In genomic region chr13:56072268-56072607, GRCm38 (mm10) we compare ENCODE assay signal across 11 mouse cellular contexts.
DNase-seq lines count a peak whose midpoint lies in the region; ATAC-seq and TF ChIP-seq lines count a peak whose summit lies in the region.
"Had no signal": no experiment of that assay in that cellular context is flagged by ENCODE, and none has a peak within 500 bp of the region (broad histone marks: within the 10 kb centered on the region; RNA-seq: fewer than 3 reads in every experiment).

No protein-coding gene starts in this region.

- 43% methylated on average over 4 of the region's 4 CpGs for WGBS in heart, adult 2 months
- 51% methylated on average over 4 of the region's 4 CpGs for WGBS in heart, embryonic 11.5 days (ENCODE audit: insufficient replicate concordance)
- 45% methylated on average over 4 of the region's 4 CpGs for WGBS in lung, embryonic 16.5 days
- 69% methylated on average over 4 of the region's 4 CpGs for WGBS in liver, postnatal 0 days (ENCODE audit: insufficient replicate concordance)

- H3K4me1 ChIP-seq in heart, adult 2 months (ENCODE audit: control insufficient read depth, insufficient read depth, low read length), result no peaks in the 10 kb centered on the region
- H3K4me1 ChIP-seq in heart, embryonic 11.5 days (ENCODE audit: control insufficient read depth, insufficient read depth, low read length), result peaks cover 4% of the 10 kb centered on the region; the same call in 1 of the 2 replicates
- H3K4me1 ChIP-seq in lung, embryonic 16.5 days (replicated peaks; ENCODE audit: control insufficient read depth, insufficient read depth, low read length), result no peaks in the 10 kb centered on the region
- H3K4me1 ChIP-seq in liver, postnatal 0 days (ENCODE audit: insufficient read depth), result no peaks in the 10 kb centered on the region

- no peak for TF ChIP-seq EP300 in heart, adult 2 months (IDR thresholded peaks at IDR 0.05; ENCODE audit: insufficient read depth, low read depth, low read length)
- TF ChIP-seq EP300 in liver, postnatal 0 days (IDR thresholded peaks at IDR 0.05; ENCODE audit: low read depth), result no peak

- H3K4me2 ChIP-seq in heart, embryonic 11.5 days, result no peak overlapping the region
- H3K4me2 ChIP-seq in lung, embryonic 16.5 days (ENCODE audit: low read depth, low read length), result no peak overlapping the region
- no peak overlapping the region for H3K4me2 ChIP-seq in liver, postnatal 0 days (ENCODE audit: low read depth, low read length)

- H3K9ac ChIP-seq in heart, adult 2 months (ENCODE audit: low read depth, low read length), result no peak overlapping the region
- H3K9ac ChIP-seq in heart, embryonic 11.5 days (ENCODE audit: low read depth, low read length), result no peak overlapping the region
- no peak overlapping the region for H3K9ac ChIP-seq in lung, embryonic 16.5 days (ENCODE audit: low read length)
- no peak overlapping the region for H3K9ac ChIP-seq in liver, postnatal 0 days (replicated peaks)

- no peak for TF ChIP-seq POLR2A in heart, adult 2 months (IDR thresholded peaks at IDR 0.05; ENCODE audit: insufficient read depth, low read depth, low read length)

- intact Hi-C loops in heart, adult 2 months (cut with DNase I), result loop anchor here (5.0 kb wide), 1 partner anchor 80 kb away; no protein-coding TSS in a partner anchor

- no peaks in the 10 kb centered on the region for H3K27me3 ChIP-seq in heart, adult 2 months (ENCODE audit: control insufficient read depth, insufficient read depth, low read length)
- no peaks in the 10 kb centered on the region for H3K27me3 ChIP-seq in heart, embryonic 11.5 days (ENCODE audit: control insufficient read depth, insufficient read depth, low read length)
- no peaks in the 10 kb centered on the region for H3K27me3 ChIP-seq in lung, embryonic 16.5 days (ENCODE audit: control insufficient read depth, insufficient read depth, low read depth, low read length)
- H3K27me3 ChIP-seq in liver, postnatal 0 days (ENCODE audit: insufficient read depth, low read length), result no peaks in the 10 kb centered on the region
- H3K27me3 ChIP-seq: megakaryocyte, embryonic 14.5 days had no signal

- DNase-seq in heart, adult 2 months, result no peak
- DNase-seq in lung, adult 18-20 months, result no peak
- peak; percentile 68 for DNase-seq in MN1 (ENCODE audit: low spot score)
- no peak for DNase-seq in liver, postnatal 0 days
- no peak for DNase-seq in cerebellum, adult 9-11 months
- no peak for DNase-seq in adrenal gland, adult 8-10 months
- DNase-seq: gastrocnemius, postnatal 25 days; kidney, postnatal 10 days had no signal

- no peak overlapping the region for H3K27ac ChIP-seq in heart, adult 2 months
- no peak overlapping the region for H3K27ac ChIP-seq in heart, embryonic 11.5 days (ENCODE audit: low read depth, low read length)
- H3K27ac ChIP-seq in lung, embryonic 16.5 days (ENCODE audit: low read length), result no peak overlapping the region
- H3K27ac ChIP-seq in liver, postnatal 0 days (ENCODE audit: low read depth), result no peak overlapping the region

- no peak overlapping the region for H3K4me3 ChIP-seq in heart, adult 2 months
- no peak overlapping the region for H3K4me3 ChIP-seq in heart, embryonic 11.5 days (ENCODE audit: low read depth, low read length)
- H3K4me3 ChIP-seq in lung, embryonic 16.5 days (ENCODE audit: low read length), result no peak overlapping the region
- H3K4me3 ChIP-seq in liver, postnatal 0 days (ENCODE audit: low read depth, low read length), result no peak overlapping the region
- H3K4me3 ChIP-seq: megakaryocyte, embryonic 14.5 days had no signal

- no peak for ATAC-seq in heart, embryonic 11.5 days (replicated peaks; ENCODE audit: insufficient number of reproducible peaks, low FRiP score, low TSS enrichment)
- peak; percentile 20; the same call in 1 of the 2 replicates for ATAC-seq in lung, embryonic 16.5 days (ENCODE audit: low read depth)
- no peak for ATAC-seq in liver, postnatal 0 days

- H3K9me3 ChIP-seq in heart, embryonic 11.5 days (replicated peaks; ENCODE audit: control insufficient read depth, low read length), result no peaks in the 10 kb centered on the region
- H3K9me3 ChIP-seq in lung, embryonic 16.5 days (ENCODE audit: control insufficient read depth, low read length), result no peaks in the 10 kb centered on the region
- H3K9me3 ChIP-seq in liver, postnatal 0 days (ENCODE audit: low read length), result no peaks in the 10 kb centered on the region
- H3K9me3 ChIP-seq: megakaryocyte, embryonic 14.5 days had no signal

- H3K36me3 ChIP-seq in heart, adult 2 months (ENCODE audit: control insufficient read depth, insufficient read depth, low read length), result no peaks in the 10 kb centered on the region
- H3K36me3 ChIP-seq in heart, embryonic 11.5 days (ENCODE audit: control insufficient read depth, insufficient read depth, low read length), result peaks cover 17% of the 10 kb centered on the region
- H3K36me3 ChIP-seq in lung, embryonic 16.5 days (ENCODE audit: control insufficient read depth, insufficient read depth, low read length), result peaks cover 14% of the 10 kb centered on the region; the same call in 1 of the 2 replicates
- H3K36me3 ChIP-seq in liver, postnatal 0 days (replicated peaks; ENCODE audit: insufficient read depth, low read length), result peaks cover 57% of the 10 kb centered on the region

- peak; percentile 55 for TF ChIP-seq CTCF in heart, adult 2 months (IDR thresholded peaks at IDR 0.05)
- TF ChIP-seq CTCF in liver, postnatal 0 days (IDR thresholded peaks at IDR 0.05; ENCODE audit: low read depth), result peak; percentile 41; the same call in 1 of the 2 replicates

- H3K79me2 ChIP-seq in heart, adult 2 months (replicated peaks; ENCODE audit: control insufficient read depth, insufficient read depth, low read length), result no peaks in the 10 kb centered on the region
